Mouse (Mus musculus) bone marrow, adult 2 months (tissue): ENCODE measurements around the gene Hist1h1d.

Source experiments
- CTCF ChIP-seq: fragments of 200-500 bp; IDR thresholded peaks from 2 replicates; pipeline ENCODE4 v1.5.1; 2011; ENCODE audit warnings: low read length, control low read depth; ENCODE audit not compliant: control insufficient read depth, insufficient read depth
- POLR2A ChIP-seq: fragments of 200-500 bp; IDR thresholded peaks from 2 replicates; pipeline ENCODE4 v1.6.1; 2011; ENCODE audit warnings: low read depth, mild to moderate bottlenecking, control low read depth, low read length, borderline replicate concordance; ENCODE audit not compliant: control insufficient read depth

DNA sequence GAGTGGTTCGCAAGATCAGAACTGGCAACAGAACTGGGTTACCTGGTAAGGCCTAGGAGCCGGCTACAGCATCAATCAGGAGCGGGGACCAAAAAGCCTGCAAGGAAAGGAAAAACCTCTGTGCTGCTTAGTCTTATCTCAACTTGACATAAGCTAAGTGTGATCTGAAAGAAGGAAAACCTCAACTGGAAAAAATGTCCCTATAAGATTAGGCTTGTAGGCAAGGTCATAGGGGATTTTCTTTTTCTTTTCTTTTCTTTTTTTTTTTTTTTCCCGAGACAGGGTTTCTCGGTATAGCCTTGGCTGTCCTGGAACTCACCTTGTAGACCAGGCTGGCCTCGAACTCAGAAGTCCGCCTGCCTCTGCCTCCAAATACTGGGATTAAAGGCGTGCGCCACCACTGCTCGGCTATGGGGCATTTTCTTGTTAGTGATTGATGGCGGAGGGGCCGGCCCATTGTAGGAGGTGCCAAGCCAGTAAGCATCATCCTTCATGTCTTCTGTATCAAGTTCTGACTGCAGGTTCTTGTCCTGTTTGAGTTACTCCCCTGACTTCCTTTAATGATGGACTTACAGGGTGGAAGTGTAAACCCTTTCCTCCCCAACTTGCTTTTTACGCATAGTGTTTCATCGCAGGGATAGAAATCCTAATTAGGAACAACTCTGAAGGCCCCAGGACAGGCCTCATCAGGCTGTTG, 46.1 kb upstream of the Hist1h1d start:
- TF ChIP-seq CTCF (no peak), POLR2A (no peak)
